Mouse (Mus musculus): ENCODE data around the gene Sesn1.

- TF ChIP-seq CTCF (IDR thresholded peaks at IDR 0.05; ENCODE audit: low read depth, low read length) = no peak
- TF ChIP-seq POLR2A (IDR thresholded peaks at IDR 0.05; ENCODE audit: extremely low read depth, insufficient read depth, low read length) = no peak
Observed at GRCm38 (mm10) chr10:41766280-41766679, 43.5 kb upstream of the Sesn1 start.

Measured in liver, adult 2 months (tissue).